Comparison of ENCODE assay signal across 8 mouse cellular contexts in the genomic region with DNA sequence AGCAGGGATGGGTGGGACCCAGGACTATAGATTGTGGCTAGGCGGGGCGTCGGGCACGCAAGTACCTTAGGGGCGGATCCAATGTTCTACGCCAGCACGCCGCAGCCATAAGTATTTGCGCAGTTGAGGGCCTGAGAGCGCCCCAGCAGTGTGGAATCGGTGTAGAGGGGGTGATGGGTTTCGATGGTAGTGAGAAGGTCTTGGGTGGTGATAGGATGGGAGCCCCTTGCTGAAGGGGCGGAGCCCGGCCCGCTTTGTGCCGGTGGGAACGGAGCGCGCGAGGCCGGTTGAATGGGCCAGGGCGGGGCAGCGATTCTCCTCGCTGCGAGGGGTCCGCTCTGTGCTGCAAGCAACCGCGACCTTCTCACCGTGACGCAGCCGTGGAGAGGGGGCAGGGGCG. TPM values are rescaled to one million over a fixed set of nuclear protein-coding genes. Genes with fewer than 3 reads are reported as not detected.
DNase-seq lines count a peak whose midpoint lies in the region; ATAC-seq lines count a peak whose summit lies in the region.

No protein-coding gene starts in this region.

- no peak for DNase-seq in kidney, adult 8-10 months
- DNase-seq in brain, adult 2 months (ENCODE audit: low read depth, low spot score), result peak; percentile 74
- DNase-seq in midbrain, embryonic 14.5 days, result peak; percentile 66
- DNase-seq in retina, embryonic 14.5 days (ENCODE audit: low spot score), result no peak
- no peak for DNase-seq in thymus, adult 18-20 months

- 2% methylated on average over 32 of the region's 32 CpGs for WGBS in kidney, embryonic 15.5 days
- 2% methylated on average over 32 of the region's 32 CpGs for WGBS in hindbrain, embryonic 12.5 days
- WGBS in midbrain, embryonic 14.5 days, result 1% methylated on average over 32 of the region's 32 CpGs

- H3K27ac ChIP-seq in kidney, embryonic 15.5 days, result no peak overlapping the region
- no peak overlapping the region for H3K27ac ChIP-seq in hindbrain, embryonic 12.5 days
- no peak overlapping the region for H3K27ac ChIP-seq in midbrain, embryonic 14.5 days (replicated peaks; ENCODE audit: low read depth, low read length)

- ATAC-seq in kidney, embryonic 15.5 days (replicated peaks; ENCODE audit: low FRiP score), result no peak
- peak; percentile 15 for ATAC-seq in hindbrain, embryonic 12.5 days (ENCODE audit: low FRiP score)
- peak; percentile 32; the same call in 1 of the 2 replicates for ATAC-seq in midbrain, embryonic 14.5 days (ENCODE audit: low FRiP score, low TSS enrichment)
- no peak for ATAC-seq in erythroid progenitor cell, adult 5-6 weeks (replicated peaks; ENCODE audit: low FRiP score, poor library complexity, severe bottlenecking)

- no peaks in the 10 kb centered on the region for H3K36me3 ChIP-seq in kidney, embryonic 15.5 days
- no peaks in the 10 kb centered on the region for H3K36me3 ChIP-seq in hindbrain, embryonic 12.5 days
- no peaks in the 10 kb centered on the region for H3K36me3 ChIP-seq in midbrain, embryonic 14.5 days (ENCODE audit: control insufficient read depth, insufficient read depth, low read length)

- no peak overlapping the region for H3K9ac ChIP-seq in kidney, embryonic 15.5 days
- H3K9ac ChIP-seq in hindbrain, embryonic 12.5 days, result no peak overlapping the region; the same call in 1 of the 2 replicates
- peak overlapping the region; percentile 49 for H3K9ac ChIP-seq in midbrain, embryonic 14.5 days (replicated peaks; ENCODE audit: low read length)

- H3K4me3 ChIP-seq in kidney, embryonic 15.5 days (replicated peaks), result peak overlapping the region; percentile 17; the same call in 1 of the 2 replicates
- peak overlapping the region; percentile 23 for H3K4me3 ChIP-seq in hindbrain, embryonic 12.5 days
- H3K4me3 ChIP-seq in midbrain, embryonic 14.5 days (replicated peaks; ENCODE audit: low read depth, low read length), result peak overlapping the region; percentile 36

- peak overlapping the region; percentile 46 for H3K4me2 ChIP-seq in kidney, embryonic 15.5 days
- peak overlapping the region; percentile 52 for H3K4me2 ChIP-seq in hindbrain, embryonic 12.5 days (replicated peaks)
- peak overlapping the region; percentile 59 for H3K4me2 ChIP-seq in midbrain, embryonic 14.5 days (ENCODE audit: low read length)

- peaks cover 38% of the 10 kb centered on the region for H3K4me1 ChIP-seq in kidney, embryonic 15.5 days
- H3K4me1 ChIP-seq in hindbrain, embryonic 12.5 days, result peaks cover 54% of the 10 kb centered on the region
- peaks cover 38% of the 10 kb centered on the region for H3K4me1 ChIP-seq in midbrain, embryonic 14.5 days (ENCODE audit: control insufficient read depth, insufficient read depth, low read length)

- peaks cover 94% of the 10 kb centered on the region for H3K27me3 ChIP-seq in kidney, embryonic 15.5 days
- H3K27me3 ChIP-seq in hindbrain, embryonic 12.5 days, result peaks cover 96% of the 10 kb centered on the region
- H3K27me3 ChIP-seq in midbrain, embryonic 14.5 days (ENCODE audit: control insufficient read depth, insufficient read depth, low read length), result peaks cover 91% of the 10 kb centered on the region

- H3K9me3 ChIP-seq in kidney, embryonic 15.5 days (replicated peaks), result no peaks in the 10 kb centered on the region
- H3K9me3 ChIP-seq in hindbrain, embryonic 12.5 days (replicated peaks), result no peaks in the 10 kb centered on the region
- no peaks in the 10 kb centered on the region for H3K9me3 ChIP-seq in midbrain, embryonic 14.5 days (ENCODE audit: control insufficient read depth, low read length)

RNA-seq across cellular contexts. Expression of a gene that starts 5.3 kb away (rescaled TPM):
- polyA plus RNA-seq in kidney, embryonic 15.5 days (2015; fragmentation: Nextera tagmentation; extraction: Ambion mirVana), result not detected in 2 replicates
- 1.2 and 2.1 TPM in 2 replicates for polyA plus RNA-seq in hindbrain, embryonic 12.5 days (2016; fragmentation: Nextera tagmentation; extraction: Ambion mirVana)
- 0.39 and 1.2 TPM in 2 replicates for polyA plus RNA-seq in midbrain, embryonic 14.5 days (2014; fragmentation: Nextera tagmentation; extraction: Ambion mirVana)
- not detected in 2 replicates for total RNA-seq in erythroid progenitor cell, adult 5-6 weeks (2015; ENCODE audit: low replicate concordance)
- total RNA-seq in erythroid progenitor cell, adult 5-6 weeks (2017; ENCODE audit: low replicate concordance), result not detected in 2 replicates

RNA-seq across cellular contexts. Expression of a gene that starts 10.8 kb away (rescaled TPM):
- polyA plus RNA-seq in kidney, embryonic 15.5 days (2015; fragmentation: Nextera tagmentation; extraction: Ambion mirVana), result 22.3 and 28.7 TPM in 2 replicates
- 25.3 and 25.6 TPM in 2 replicates for polyA plus RNA-seq in hindbrain, embryonic 12.5 days (2016; fragmentation: Nextera tagmentation; extraction: Ambion mirVana)
- 14.9 and 23.7 TPM in 2 replicates for polyA plus RNA-seq in midbrain, embryonic 14.5 days (2014; fragmentation: Nextera tagmentation; extraction: Ambion mirVana)
- total RNA-seq in erythroid progenitor cell, adult 5-6 weeks (2015; ENCODE audit: low replicate concordance), result 8.0 and 24.5 TPM in 2 replicates
- total RNA-seq in erythroid progenitor cell, adult 5-6 weeks (2017; ENCODE audit: low replicate concordance), result 14.2 TPM in 2 replicates

RNA-seq across cellular contexts. Expression of a gene that starts 12.2 kb away (rescaled TPM):
- polyA plus RNA-seq in kidney, embryonic 15.5 days (2015; fragmentation: Nextera tagmentation; extraction: Ambion mirVana), result 6.2 and 7.8 TPM in 2 replicates
- 13.1 and 16.2 TPM in 2 replicates for polyA plus RNA-seq in hindbrain, embryonic 12.5 days (2016; fragmentation: Nextera tagmentation; extraction: Ambion mirVana)
- 14.0 and 15.2 TPM in 2 replicates for polyA plus RNA-seq in midbrain, embryonic 14.5 days (2014; fragmentation: Nextera tagmentation; extraction: Ambion mirVana)
- total RNA-seq in erythroid progenitor cell, adult 5-6 weeks (2015; ENCODE audit: low replicate concordance), result not detected in 2 replicates
- not detected in 2 replicates for total RNA-seq in erythroid progenitor cell, adult 5-6 weeks (2017; ENCODE audit: low replicate concordance)

RNA-seq across cellular contexts. Expression of a gene that starts 32.6 kb away (rescaled TPM):
- polyA plus RNA-seq in kidney, embryonic 15.5 days (2015; fragmentation: Nextera tagmentation; extraction: Ambion mirVana), result 1.5 and 2.1 TPM in 2 replicates
- 2.5 and 3.8 TPM in 2 replicates for polyA plus RNA-seq in hindbrain, embryonic 12.5 days (2016; fragmentation: Nextera tagmentation; extraction: Ambion mirVana)
- polyA plus RNA-seq in midbrain, embryonic 14.5 days (2014; fragmentation: Nextera tagmentation; extraction: Ambion mirVana), result 4.2 and 6.9 TPM in 2 replicates
- not detected in 2 replicates for total RNA-seq in erythroid progenitor cell, adult 5-6 weeks (2015; ENCODE audit: low replicate concordance)
- total RNA-seq in erythroid progenitor cell, adult 5-6 weeks (2017; ENCODE audit: low replicate concordance), result not detected in 2 replicates

RNA-seq across cellular contexts. Expression of a gene that starts 39.4 kb away (rescaled TPM):
- 387 and 455 TPM in 2 replicates for polyA plus RNA-seq in kidney, embryonic 15.5 days (2015; fragmentation: Nextera tagmentation; extraction: Ambion mirVana)
- polyA plus RNA-seq in hindbrain, embryonic 12.5 days (2016; fragmentation: Nextera tagmentation; extraction: Ambion mirVana), result 257 and 282 TPM in 2 replicates
- polyA plus RNA-seq in midbrain, embryonic 14.5 days (2014; fragmentation: Nextera tagmentation; extraction: Ambion mirVana), result 165 and 174 TPM in 2 replicates
- total RNA-seq in erythroid progenitor cell, adult 5-6 weeks (2015; ENCODE audit: low replicate concordance), result 429 and 481 TPM in 2 replicates
- 506 and 514 TPM in 2 replicates for total RNA-seq in erythroid progenitor cell, adult 5-6 weeks (2017; ENCODE audit: low replicate concordance)

Comparison
In these comparisons a context has a peak if more than half of its experiments do, and no peak if none do; other contexts are left out.
1. ATAC-seq: peak in hindbrain, embryonic 12.5 days (single experiment) and midbrain, embryonic 14.5 days (single experiment); none in kidney, embryonic 15.5 days (single experiment) and erythroid progenitor cell, adult 5-6 weeks (single experiment).
2. DNase-seq: peak in brain, adult 2 months (single experiment) and midbrain, embryonic 14.5 days (single experiment); none in kidney, adult 8-10 months (0 of 2), retina, embryonic 14.5 days (single experiment) and thymus, adult 18-20 months (0 of 2).
3. Peak in every context shown above with its lines, with median percentiles within 50 percentile points of each other: H3K4me2 ChIP-seq and H3K4me3 ChIP-seq.